Mouse (Mus musculus) spleen, adult 18-20 months (tissue): Measurements from ENCODE around the gene Hus1.

Source experiments
- DNase-seq, 2 experiments: peaks; one replicate each; pipeline ENCODE4 v3.0.0; 2022; ENCODE audit warnings: mixed read lengths in 2 of 2

Gene Hus1

DNA sequence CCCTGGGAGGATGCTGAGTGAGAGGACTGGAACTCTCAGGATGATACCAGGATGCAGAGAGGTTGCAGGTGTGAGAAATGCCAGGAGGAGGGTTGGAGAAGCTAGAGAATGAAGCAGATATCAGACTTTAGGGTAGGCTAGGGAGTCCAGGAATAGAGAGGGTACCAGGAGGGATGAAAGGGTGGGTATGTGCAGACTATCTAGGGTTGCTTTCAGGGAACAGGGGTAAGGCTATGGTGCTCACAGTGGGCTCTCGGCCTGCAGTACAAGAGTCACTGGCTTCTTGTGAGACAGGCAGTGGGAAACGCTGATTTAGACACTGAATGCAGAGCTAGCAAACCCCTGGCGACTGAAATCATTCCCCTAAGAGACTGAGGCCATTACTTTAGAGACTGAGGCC, 37.8 kb downstream of the Hus1 start, which contains the start of gene Pkd1l1:
Pkd1l1 (minus strand) TSS at position 101 of the 400 bp plus-strand sequence.
- DNase-seq = no peak

GRCm38 (mm10) chr11:8972093-8972492, 38.9 kb downstream of the Hus1 start:
- DNase-seq = no peak

DNA sequence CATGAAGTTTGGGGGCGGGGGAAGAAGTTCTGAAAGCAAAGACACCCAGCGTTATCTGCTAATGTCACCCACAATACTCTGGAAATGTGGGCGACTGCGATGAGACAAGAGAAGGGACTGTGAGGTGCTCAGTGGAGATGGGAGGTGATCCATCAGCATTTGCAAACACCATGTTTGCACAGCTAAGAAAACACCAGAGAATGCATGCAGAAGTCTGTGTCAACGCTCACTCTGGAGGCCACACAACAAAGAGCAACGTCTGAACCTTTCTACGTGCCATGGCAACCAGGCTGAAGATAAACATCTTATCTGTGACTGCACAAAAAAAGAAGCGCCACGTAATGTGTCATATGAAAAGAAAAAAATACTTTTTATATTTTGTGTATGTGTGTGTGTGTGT, 40.5 kb downstream of the Hus1 start:
- DNase-seq = no peak

- no peak for DNase-seq
Measured at GRCm38 (mm10) chr11:8968094-8968493, 42.9 kb downstream of the Hus1 start.

- no peak for DNase-seq
Measured at GRCm38 (mm10) chr11:8958572-8958971, 52.4 kb downstream of the Hus1 start.

DNA sequence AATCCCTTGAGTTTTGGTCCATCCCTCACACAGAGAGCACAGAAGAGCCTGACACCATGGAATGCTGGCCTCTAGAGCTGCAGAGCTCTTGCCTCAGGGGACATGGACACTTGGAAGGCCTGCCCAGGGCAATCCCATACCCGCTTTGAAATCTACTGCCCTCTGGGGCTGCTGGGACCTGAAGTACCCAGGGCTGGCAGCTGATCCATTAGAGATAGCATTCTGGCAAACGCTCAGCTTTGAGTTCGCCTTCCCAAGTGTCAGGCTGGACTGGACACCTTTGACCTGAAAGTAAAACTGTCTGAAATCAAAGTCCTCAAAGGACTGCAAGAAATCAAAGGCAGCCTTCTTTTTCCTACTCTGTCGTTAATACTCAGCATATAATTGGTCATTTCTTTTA, 52.9 kb downstream of the Hus1 start:
- no peak for DNase-seq

DNA sequence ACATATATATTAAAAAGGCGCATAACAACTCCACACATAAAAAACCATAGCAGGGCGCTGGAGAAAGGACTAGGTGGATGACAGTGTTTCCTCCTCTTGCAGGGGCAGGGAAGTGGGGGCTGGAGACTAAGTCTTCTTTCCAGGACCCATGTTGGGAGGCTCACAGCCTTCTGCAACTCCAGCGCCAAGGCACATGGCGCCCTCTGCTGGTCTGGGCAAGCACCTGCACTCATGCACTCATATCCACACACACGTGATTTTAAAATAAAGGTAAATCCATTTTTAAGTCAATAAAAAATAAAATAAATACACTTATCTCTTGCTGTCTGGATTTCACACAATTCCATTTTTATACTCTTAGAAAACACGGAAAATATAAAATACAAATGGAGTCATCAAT, 54.0 kb downstream of the Hus1 start:
- no peak for DNase-seq

- DNase-seq = peak in 1 of 2 experiments; percentile 13
Measured at GRCm38 (mm10) chr11:8955678-8956077, 55.3 kb downstream of the Hus1 start.

DNA sequence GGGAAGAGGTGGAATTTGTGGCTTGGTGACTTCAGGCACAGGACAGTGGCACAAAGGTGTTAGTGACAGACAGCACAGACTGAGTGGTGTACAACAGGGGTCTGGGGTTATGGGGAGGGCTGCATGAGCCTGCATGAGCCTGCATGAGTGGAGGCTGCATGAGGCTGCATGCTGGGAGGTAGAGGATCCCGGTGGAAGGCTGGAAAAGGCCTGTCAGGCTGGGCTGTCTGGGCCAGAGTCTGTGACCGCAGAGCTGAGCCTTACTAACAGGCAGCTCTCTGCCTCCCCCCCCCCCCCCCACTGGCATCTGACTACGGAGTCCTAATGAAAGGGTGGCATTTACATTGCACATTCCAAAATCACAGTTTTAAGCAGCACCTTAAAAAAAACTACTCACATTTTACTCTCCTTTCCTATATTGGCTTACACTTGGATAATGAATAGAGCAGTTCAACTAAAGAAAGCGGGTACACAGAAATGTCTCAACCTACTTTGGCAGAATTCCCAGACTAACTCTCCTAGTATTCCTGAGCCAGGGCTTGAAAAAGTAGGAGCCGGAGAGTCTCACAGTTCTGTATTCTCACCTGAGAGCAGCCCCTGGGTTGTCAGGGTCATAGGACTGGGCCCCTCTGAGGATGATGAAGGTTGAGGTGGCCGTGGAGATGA, 61.1 kb downstream of the Hus1 start:
- no peak for DNase-seq

DNA sequence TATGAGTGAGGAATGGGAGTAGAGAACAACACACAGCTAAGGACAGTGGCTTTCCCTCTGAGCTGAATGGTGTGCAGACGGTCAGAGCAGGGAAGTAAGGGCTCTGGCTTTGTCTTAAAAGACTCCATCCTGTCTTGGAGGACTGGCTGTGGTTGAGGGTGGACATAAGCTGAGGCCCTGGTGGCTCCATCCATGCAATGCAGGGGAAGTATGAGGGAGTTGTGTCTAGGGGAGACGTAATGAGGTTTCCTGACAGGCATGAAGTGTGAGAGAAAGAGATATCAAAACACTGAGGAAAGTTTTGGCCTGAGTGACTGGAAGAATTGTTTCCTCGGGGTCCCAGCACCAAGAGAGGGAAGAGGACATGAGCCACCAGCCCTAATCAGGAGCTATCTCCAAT, 62.1 kb downstream of the Hus1 start:
- DNase-seq = no peak

- DNase-seq = no peak
Measured at GRCm38 (mm10) chr11:8944114-8944513, 66.9 kb downstream of the Hus1 start.
